Mouse (Mus musculus) mouse embryonic stem cell (cell line): ENCODE data around the gene Ezr.

Source experiments
- in situ Hi-C, 2 experiments: fragments of 300-500 bp; cut with MboI; formaldehyde crosslinking; loops; 1 replicate in 1 of 2; 3 replicates in 1 of 2; pipeline ENCODE4 v1.14.3; 2019 to 2020; ENCODE audit warnings: low sequenced_read_pairs in 2 of 2, low pct_unique_long_range_greater_than_20kb in 1 of 2, mixed read lengths in 1 of 2; ENCODE audit not compliant: unreplicated experiment in 1 of 2

Ezr gene

DNA sequence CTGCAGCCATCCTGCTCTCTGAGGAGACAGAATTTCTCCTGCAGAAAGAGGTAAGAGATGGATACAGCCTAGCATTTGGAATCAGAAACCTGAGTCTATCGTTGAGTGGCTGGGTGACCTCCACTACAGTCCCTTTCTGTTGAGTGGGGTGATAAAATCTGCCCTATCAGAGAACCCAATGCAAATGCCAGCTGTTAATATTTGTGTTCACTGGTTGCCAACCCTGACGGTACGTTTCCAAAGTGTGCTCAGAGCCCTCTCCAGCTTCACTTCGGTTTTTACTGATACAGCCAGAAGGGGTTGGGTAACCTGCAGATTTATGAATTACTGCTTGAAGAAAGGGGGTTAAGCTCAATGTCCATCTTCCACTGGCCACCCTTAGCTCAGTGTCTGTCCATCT, 14.9 kb upstream of the Ezr start:
- in situ Hi-C loops: no loop called here

GRCm38 (mm10) chr17:6794160-6794751, 11.7 kb upstream of the Ezr start:
- in situ Hi-C loops: no loop called here

DNA sequence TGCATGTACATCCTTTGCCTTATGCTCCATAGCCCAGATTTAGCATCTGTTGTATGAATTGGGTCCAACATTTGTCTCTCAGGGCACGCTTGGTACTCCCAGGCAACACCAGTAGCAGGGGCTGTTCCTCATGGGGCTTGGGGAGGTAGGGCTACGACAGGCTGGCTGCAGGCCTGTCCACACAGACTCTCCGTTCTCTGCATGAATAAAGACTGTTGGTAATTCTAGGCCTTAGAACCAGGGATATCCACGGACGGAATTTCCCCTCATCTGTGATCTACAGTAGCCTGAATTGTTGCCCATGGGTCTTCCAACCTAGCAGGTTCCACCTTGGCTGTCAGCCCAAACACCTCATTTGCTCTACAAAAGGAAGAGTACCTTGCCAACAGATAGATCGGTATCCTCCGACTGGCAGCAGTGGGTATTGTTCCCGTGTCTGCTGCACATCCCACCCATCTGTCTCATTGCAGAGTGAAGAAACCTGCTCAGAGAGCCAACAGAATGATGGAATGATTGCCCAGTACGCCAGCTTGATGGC, 7.1 kb upstream of the Ezr start:
- in situ Hi-C loops: no loop called here

DNA sequence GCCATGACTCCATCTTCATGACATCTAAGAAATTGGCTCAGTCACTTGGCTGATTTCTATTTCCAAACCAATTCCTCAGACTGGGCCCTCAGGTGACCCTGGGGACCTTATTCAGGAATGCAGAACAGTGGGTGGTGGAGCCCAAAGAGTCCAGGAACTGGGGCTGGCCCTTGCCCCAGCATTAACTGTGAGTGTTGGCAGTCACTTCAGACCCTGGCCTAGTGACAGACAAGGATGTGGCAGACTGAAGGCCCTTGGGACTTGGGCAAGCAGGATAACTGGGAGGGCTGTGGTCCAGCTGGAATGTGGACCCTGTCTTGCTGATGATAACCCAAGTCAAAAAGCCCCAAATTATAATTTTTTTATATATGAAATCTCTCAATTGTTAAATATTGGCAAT, 6.5 kb upstream of the Ezr start:
- in situ Hi-C loops: no loop called here

DNA sequence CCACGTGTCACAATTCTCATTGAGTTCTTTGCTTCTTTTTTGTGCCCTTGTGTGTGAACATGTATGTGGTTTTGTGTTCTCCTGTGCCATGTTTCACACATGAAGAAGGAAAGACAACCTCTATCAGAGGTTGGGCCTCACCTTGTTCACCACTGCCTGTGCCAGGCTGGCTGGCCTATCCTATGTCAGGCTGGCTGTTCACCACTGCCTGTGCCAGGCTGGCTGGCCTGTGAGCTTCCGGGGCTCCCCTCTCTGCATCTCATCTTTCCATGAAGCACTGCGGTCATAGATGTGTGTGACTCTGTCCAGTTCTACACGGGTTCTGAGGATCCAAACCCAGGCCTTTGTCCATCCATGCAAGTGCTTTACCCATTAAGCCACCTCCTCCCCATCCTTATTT, 4.7 kb upstream of the Ezr start:
- in situ Hi-C loops: no loop called here

- in situ Hi-C loops: no loop called here
These were observed 1.3 kb upstream of the Ezr start for GRCm38 (mm10) chr17:6783756-6784357.

DNA sequence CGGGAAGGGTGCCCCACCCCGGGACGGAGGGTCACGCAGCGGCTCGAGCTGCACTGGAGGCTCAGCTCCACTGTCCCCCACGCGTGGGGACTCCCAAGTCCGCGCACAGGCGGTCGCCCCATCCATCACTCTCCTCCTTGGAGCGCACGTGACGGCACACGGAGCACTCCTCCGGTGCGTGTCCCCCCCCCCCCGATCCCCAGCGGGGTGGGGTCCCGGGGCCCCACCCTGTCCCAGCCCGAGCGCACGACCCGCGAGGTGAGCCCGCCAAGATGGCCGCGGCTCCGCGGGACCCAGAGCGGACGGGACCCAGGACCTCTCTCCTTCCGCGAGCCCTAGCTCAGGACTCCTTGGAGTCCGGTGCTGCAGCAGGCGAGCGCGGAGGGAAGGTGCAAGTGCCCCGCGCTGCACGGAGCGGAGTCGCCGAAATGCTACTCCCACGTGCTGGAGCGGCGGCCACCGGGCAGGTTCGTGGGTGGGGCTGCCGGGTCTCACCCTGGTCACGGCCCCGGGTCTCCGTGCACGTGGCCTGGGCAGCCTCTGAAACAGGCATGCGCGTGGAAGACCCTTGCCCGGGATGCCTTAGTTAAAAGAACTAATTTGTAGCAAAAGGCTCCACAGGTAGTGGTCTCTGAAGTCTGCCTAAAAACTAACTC, 550 bp upstream of the Ezr start:
- in situ Hi-C loops: no loop called here

DNA sequence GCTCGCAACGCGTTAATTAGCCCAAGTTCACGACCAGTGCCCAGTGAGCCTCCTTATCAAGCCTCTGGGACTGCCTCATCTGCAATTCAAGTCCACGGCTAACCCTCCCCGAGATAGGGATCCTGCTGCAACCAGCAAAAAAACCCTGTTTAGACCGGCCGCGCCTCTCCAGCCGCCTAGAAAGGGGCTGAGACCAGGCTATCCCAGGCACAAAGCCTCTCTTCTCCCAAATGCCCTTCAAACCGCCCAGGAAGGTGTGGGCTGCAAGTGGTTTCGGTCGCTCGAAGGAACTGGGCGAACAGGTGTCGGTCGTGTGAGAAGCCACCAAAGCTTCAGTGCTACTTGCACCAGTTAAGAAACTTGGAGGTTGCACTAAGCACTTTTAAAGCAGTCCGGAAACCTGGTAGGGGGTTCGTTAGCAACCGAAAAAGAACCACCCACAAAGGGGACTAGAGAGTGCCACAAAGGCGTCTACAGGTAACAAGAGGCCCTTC, 504 bp downstream of the Ezr start:
- in situ Hi-C loops: no loop called here

DNA sequence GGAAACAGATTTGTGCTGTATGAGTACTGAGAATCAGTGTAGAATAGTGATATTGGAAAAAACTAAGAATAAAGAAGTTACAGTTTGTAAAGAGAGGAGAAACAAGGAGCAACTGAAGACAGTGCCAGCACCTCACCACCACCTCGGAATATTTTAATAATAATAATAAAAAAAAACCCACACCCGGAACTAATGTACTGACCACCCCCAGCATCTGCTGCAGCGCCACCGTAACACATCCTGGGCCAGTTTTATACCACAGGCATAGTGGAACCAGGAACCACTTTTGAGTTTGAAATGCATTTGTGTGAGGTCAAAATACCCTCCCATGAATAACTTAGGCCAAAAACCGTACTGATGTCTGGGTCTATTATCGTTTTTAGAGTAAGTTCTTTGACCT, 1.3 kb downstream of the Ezr start:
- in situ Hi-C loops: no loop called here

GRCm38 (mm10) chr17:6780521-6781115, 2.0 kb downstream of the Ezr start:
- in situ Hi-C loops: no loop called here

GRCm38 (mm10) chr17:6779632-6780031, 3.0 kb downstream of the Ezr start:
- in situ Hi-C loops: no loop called here

DNA sequence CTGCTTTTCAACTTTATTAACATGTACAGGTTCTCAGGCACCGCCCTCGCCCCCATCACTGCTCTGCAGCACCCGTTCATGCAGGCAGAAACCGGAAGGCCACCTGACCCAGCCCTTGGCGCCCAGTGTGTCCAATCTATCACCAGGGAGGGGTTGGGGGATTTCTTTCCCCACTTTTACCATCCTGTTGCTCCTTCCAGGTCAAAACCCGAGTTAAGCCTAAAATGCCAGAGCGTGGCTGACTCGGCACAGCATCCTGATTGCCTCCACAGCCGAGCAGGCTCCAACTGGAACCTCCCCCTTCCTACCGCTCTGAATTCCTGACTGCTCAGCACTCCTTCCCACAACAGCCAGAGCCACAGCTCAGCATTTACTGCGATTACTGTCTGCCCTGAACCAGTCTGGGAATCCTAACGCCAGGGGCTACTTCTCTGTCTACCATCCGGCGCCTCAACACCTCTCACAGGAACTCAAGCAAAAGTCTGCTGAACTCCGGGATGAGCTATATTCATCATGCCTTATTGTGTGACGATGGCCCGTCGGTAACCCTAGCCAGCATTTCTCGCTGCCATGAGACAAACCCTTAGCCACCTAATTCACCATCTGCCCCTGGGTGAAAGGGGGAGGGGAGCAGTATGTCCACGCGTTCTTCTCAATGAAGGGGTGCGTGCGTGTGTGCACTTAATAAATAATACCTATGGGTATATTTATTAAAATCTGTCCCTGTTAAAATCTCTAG, 3.6 kb downstream of the Ezr start:
- in situ Hi-C loops: no loop called here

GRCm38 (mm10) chr17:6778332-6778683, 4.3 kb downstream of the Ezr start:
- in situ Hi-C loops: no loop called here

GRCm38 (mm10) chr17:6777629-6778331, 4.8 kb downstream of the Ezr start:
- in situ Hi-C loops: no loop called here

- in situ Hi-C loops: no loop called here
These were observed 5.5 kb downstream of the Ezr start for GRCm38 (mm10) chr17:6777061-6777460.

GRCm38 (mm10) chr17:6776576-6776975, 6.0 kb downstream of the Ezr start:
- in situ Hi-C loops: no loop called here

GRCm38 (mm10) chr17:6776123-6776522, 6.5 kb downstream of the Ezr start:
- in situ Hi-C loops: no loop called here

DNA sequence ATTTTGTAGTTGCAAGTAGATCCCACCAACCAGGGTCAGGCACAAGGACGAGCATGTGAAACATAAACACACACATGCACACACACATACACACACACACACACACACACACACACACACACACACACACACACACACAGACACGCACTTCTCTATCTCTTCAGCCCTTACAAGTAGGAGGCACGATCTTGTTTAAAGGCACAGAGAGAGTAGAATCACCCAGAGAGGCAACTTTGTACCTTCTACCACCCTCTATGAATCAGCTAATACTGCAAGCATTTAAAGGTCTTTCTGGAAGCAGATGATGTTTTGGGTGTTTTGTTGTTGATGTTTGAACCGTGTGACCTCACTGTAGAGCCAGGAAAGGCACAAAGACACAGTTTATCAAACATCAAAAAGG, 6.9 kb downstream of the Ezr start:
- in situ Hi-C loops: no loop called here
